Mouse (Mus musculus): ENCODE measurements around the gene Fam19a4. TPM values are rescaled to one million over a fixed set of nuclear protein-coding genes. Genes with fewer than 3 reads are reported as not detected.

The Fam19a4 gene
- polyA plus RNA-seq, 1 experiment = not detected

GRCm38 (mm10) chr6:96826626-96827025 is 233.6 kb downstream of the Fam19a4 start:
- H3K4me2 ChIP-seq (ENCODE audit: low read depth) = no peak overlapping the region
- H3ac ChIP-seq (ENCODE audit: control insufficient read depth, insufficient read length) = no peak overlapping the region
- no peaks in the 10 kb centered on the region for H3K36me3 ChIP-seq (ENCODE audit: control insufficient read depth, insufficient read depth)
- no peaks in the 10 kb centered on the region for H3K27me3 ChIP-seq (ENCODE audit: control insufficient read depth, insufficient read depth, insufficient read length)
- TF ChIP-seq TCF12 (IDR thresholded peaks at IDR 0.05; ENCODE audit: insufficient read depth, poor library complexity, severe bottlenecking) (no peak), POLR2AphosphoS2 (IDR thresholded peaks at IDR 0.05; ENCODE audit: insufficient read length, low read depth) (no peak), MYOD1 (IDR thresholded peaks at IDR 0.05; ENCODE audit: control insufficient read depth in 1 of 3, insufficient read length in 2 of 3, low read depth in 2 of 3) (no peak), MYOG (IDR thresholded peaks at IDR 0.05; ENCODE audit: control insufficient read depth in 1 of 3, insufficient read depth in 1 of 3, insufficient read length in 2 of 3, low read depth in 2 of 3) (no peak)
- no peak overlapping the region for H3K4me3 ChIP-seq
- H3K79me2 ChIP-seq (ENCODE audit: control insufficient read depth, insufficient read depth) = no peaks in the 10 kb centered on the region

DNA sequence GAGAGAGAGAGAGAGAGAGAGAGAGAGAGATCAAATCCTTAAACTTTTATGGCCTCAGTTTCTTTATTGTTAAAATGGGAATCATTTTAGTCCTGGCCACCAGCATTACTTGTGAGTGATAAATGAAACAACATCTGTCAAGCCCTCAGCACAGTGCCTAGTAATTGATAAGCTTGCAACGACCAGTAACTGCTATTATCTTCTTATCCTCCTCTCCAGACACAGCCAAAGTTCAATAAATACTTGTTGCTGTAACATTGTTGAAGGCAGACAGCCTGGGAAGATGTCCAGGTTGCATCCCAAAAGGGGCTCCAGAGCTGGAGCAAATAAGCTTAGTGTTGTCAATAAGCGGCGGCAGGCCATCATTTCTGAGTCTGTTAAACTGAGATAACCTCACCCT is 257.2 kb downstream of the Fam19a4 start:
- Histone ChIP-seq H3ac (ENCODE audit: control insufficient read depth, insufficient read length) (no peak overlapping the region), H3K36me3 (ENCODE audit: control insufficient read depth, insufficient read depth) (no peaks in the 10 kb centered on the region), H3K4me2 (ENCODE audit: low read depth) (no peak overlapping the region), H3K27me3 (ENCODE audit: control insufficient read depth, insufficient read depth, insufficient read length) (no peaks in the 10 kb centered on the region), H3K79me2 (ENCODE audit: control insufficient read depth, insufficient read depth) (no peaks in the 10 kb centered on the region), H3K4me3 (no peak overlapping the region)
- TF ChIP-seq SRF (IDR thresholded peaks at IDR 0.05; ENCODE audit: control insufficient read depth, insufficient read length, low read depth) = no peak
- TF ChIP-seq MYOG (IDR thresholded peaks at IDR 0.05; ENCODE audit: control insufficient read depth in 1 of 3, insufficient read depth in 1 of 3, insufficient read length in 2 of 3, low read depth in 2 of 3) = no peak
- no peak for TF ChIP-seq REST (IDR thresholded peaks at IDR 0.05; ENCODE audit: insufficient read depth, insufficient read length)
- TF ChIP-seq TCF3 (IDR thresholded peaks at IDR 0.05; ENCODE audit: insufficient read length, low read depth) = no peak
- TF ChIP-seq E2F4 (IDR thresholded peaks at IDR 0.05; ENCODE audit: insufficient read depth) = no peak
- no peak for TF ChIP-seq MAX (IDR thresholded peaks at IDR 0.05; ENCODE audit: low read depth)
- TF ChIP-seq MYOD1 (IDR thresholded peaks at IDR 0.05; ENCODE audit: control insufficient read depth in 1 of 3, insufficient read length in 2 of 3, low read depth in 2 of 3) = no peak
- no peak for TF ChIP-seq CEBPB (IDR thresholded peaks at IDR 0.05; ENCODE audit: insufficient read depth, poor library complexity, severe bottlenecking)
- no peak for TF ChIP-seq USF1 (IDR thresholded peaks at IDR 0.05; ENCODE audit: low read depth)
- TF ChIP-seq POLR2AphosphoS2 (IDR thresholded peaks at IDR 0.05; ENCODE audit: insufficient read length, low read depth) = no peak
- TF ChIP-seq POLR2A (IDR thresholded peaks at IDR 0.05; ENCODE audit: insufficient read length, low read depth) = no peak
- TF ChIP-seq TCF12 (IDR thresholded peaks at IDR 0.05; ENCODE audit: insufficient read depth, poor library complexity, severe bottlenecking) = no peak

DNA sequence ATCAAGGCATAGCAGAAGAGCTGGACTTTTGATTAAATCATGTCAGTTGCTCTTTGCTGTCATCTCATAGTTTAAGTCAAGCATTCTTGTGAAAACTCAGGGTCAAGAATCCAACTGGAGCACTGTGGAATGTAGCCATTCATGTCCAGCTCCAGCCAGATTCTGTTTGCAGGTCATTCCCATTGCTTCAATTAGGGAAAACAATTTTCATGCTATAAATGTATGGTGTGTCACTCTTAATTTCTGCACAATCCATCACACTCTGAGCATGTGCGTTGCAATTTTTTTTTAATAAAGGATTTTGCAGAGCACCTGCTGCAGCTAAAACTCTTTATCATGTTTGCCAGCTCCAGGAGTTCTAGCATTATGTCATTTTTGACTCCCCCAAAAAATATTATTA is 261.5 kb downstream of the Fam19a4 start:
- H3K79me2 ChIP-seq (ENCODE audit: control insufficient read depth, insufficient read depth) = no peaks in the 10 kb centered on the region
- H3K4me2 ChIP-seq (ENCODE audit: low read depth) = no peak overlapping the region
- H3K4me3 ChIP-seq = no peak overlapping the region
- no peaks in the 10 kb centered on the region for H3K36me3 ChIP-seq (ENCODE audit: control insufficient read depth, insufficient read depth)
- no peak overlapping the region for H3ac ChIP-seq (ENCODE audit: control insufficient read depth, insufficient read length)
- no peak for TF ChIP-seq MYOD1 (IDR thresholded peaks at IDR 0.05; ENCODE audit: control insufficient read depth in 1 of 3, insufficient read length in 2 of 3, low read depth in 2 of 3)
- TF ChIP-seq TCF3 (IDR thresholded peaks at IDR 0.05; ENCODE audit: insufficient read length, low read depth) = no peak
- no peak for TF ChIP-seq POLR2AphosphoS2 (IDR thresholded peaks at IDR 0.05; ENCODE audit: insufficient read length, low read depth)
- no peak for TF ChIP-seq TCF12 (IDR thresholded peaks at IDR 0.05; ENCODE audit: insufficient read depth, poor library complexity, severe bottlenecking)
- TF ChIP-seq E2F4 (IDR thresholded peaks at IDR 0.05; ENCODE audit: insufficient read depth) = no peak
- TF ChIP-seq REST (IDR thresholded peaks at IDR 0.05; ENCODE audit: insufficient read depth, insufficient read length) = no peak
- no peak for TF ChIP-seq USF1 (IDR thresholded peaks at IDR 0.05; ENCODE audit: low read depth)
- TF ChIP-seq SRF (IDR thresholded peaks at IDR 0.05; ENCODE audit: control insufficient read depth, insufficient read length, low read depth) = no peak
- no peak for TF ChIP-seq POLR2A (IDR thresholded peaks at IDR 0.05; ENCODE audit: insufficient read length, low read depth)
- TF ChIP-seq MAX (IDR thresholded peaks at IDR 0.05; ENCODE audit: low read depth) = no peak
- no peak for TF ChIP-seq MYOG (IDR thresholded peaks at IDR 0.05; ENCODE audit: control insufficient read depth in 1 of 3, insufficient read depth in 1 of 3, insufficient read length in 2 of 3, low read depth in 2 of 3)
- TF ChIP-seq CEBPB (IDR thresholded peaks at IDR 0.05; ENCODE audit: insufficient read depth, poor library complexity, severe bottlenecking) = no peak
- H3K27me3 ChIP-seq (ENCODE audit: control insufficient read depth, insufficient read depth, insufficient read length) = no peaks in the 10 kb centered on the region

- no peak for TF ChIP-seq MYOG (IDR thresholded peaks at IDR 0.05; ENCODE audit: control insufficient read depth in 1 of 3, insufficient read depth in 1 of 3, insufficient read length in 2 of 3, low read depth in 2 of 3)
- TF ChIP-seq TCF12 (IDR thresholded peaks at IDR 0.05; ENCODE audit: insufficient read depth, poor library complexity, severe bottlenecking) = no peak
- no peak for TF ChIP-seq POLR2AphosphoS2 (IDR thresholded peaks at IDR 0.05; ENCODE audit: insufficient read length, low read depth)
- TF ChIP-seq TCF3 (IDR thresholded peaks at IDR 0.05; ENCODE audit: insufficient read length, low read depth) = no peak
- TF ChIP-seq E2F4 (IDR thresholded peaks at IDR 0.05; ENCODE audit: insufficient read depth) = no peak
- TF ChIP-seq SRF (IDR thresholded peaks at IDR 0.05; ENCODE audit: control insufficient read depth, insufficient read length, low read depth) = no peak
- no peak for TF ChIP-seq CEBPB (IDR thresholded peaks at IDR 0.05; ENCODE audit: insufficient read depth, poor library complexity, severe bottlenecking)
- no peak overlapping the region for H3K4me3 ChIP-seq
- no peaks in the 10 kb centered on the region for H3K79me2 ChIP-seq (ENCODE audit: control insufficient read depth, insufficient read depth)
Observed at GRCm38 (mm10) chr6:96797451-96797850, 262.8 kb downstream of the Fam19a4 start.

More at GRCm38 (mm10) chr6:96797451-96797850, 262.8 kb downstream of the Fam19a4 start:
- Histone ChIP-seq H3ac (ENCODE audit: control insufficient read depth, insufficient read length) (no peak overlapping the region), H3K4me2 (ENCODE audit: low read depth) (no peak overlapping the region), H3K36me3 (ENCODE audit: control insufficient read depth, insufficient read depth) (no peaks in the 10 kb centered on the region), H3K27me3 (ENCODE audit: control insufficient read depth, insufficient read depth, insufficient read length) (no peaks in the 10 kb centered on the region)

Other genes with a start within 250 kb of the Fam19a4 start
- gene Eogt, start 88.8 kb upstream of the Fam19a4 start, polyA plus RNA-seq (2012; fragmentation: generic; extraction: Trizol) = 4.4 TPM
- gene Tmf1, start 118.7 kb upstream of the Fam19a4 start, polyA plus RNA-seq (2012; fragmentation: generic; extraction: Trizol) = 11.7 TPM
- gene Uba3, start 145.2 kb upstream of the Fam19a4 start, polyA plus RNA-seq (2012; fragmentation: generic; extraction: Trizol) = 43.7 TPM
- gene Arl6ip5, start 150.3 kb upstream of the Fam19a4 start, polyA plus RNA-seq (2012; fragmentation: generic; extraction: Trizol) = 750 TPM
- gene Lmod3, start 192.3 kb upstream of the Fam19a4 start, polyA plus RNA-seq (2012; fragmentation: generic; extraction: Trizol) = 55.6 TPM

Data from myocyte (in vitro differentiated cells).